Mouse (Mus musculus) heart, postnatal 0 days (tissue): ENCODE results near the gene Tnfrsf12a. TPM values are rescaled to one million over a fixed set of nuclear protein-coding genes. Genes with fewer than 3 reads are reported as not detected.

Experiments
- ATAC-seq: fragments of 200-750 bp; cut with Nextera tagmentation; 2 replicates; pipeline ENCODE4 v1.8.0; 2017; ENCODE audit warnings: low read depth, moderate number of reproducible peaks, moderate library complexity; ENCODE audit not compliant: insufficient read depth
- DNase-seq: peaks from one replicate; pipeline ENCODE4 v3.0.0-alpha.2; 2016; ENCODE audit warnings: low spot score
- H3K27ac ChIP-seq: fragments of 300-500 bp; sonication (generic); 2 replicates; pipeline ENCODE4 v1.5.1; 2014; ENCODE audit warnings: low read depth, mild to moderate bottlenecking
- H3K27me3 ChIP-seq: fragments of 300-500 bp; sonication (generic); 2 replicates; pipeline ENCODE4 v1.6.1; 2014; ENCODE audit warnings: low read length, mixed read lengths; ENCODE audit not compliant: control insufficient read depth, insufficient read depth
- H3K36me3 ChIP-seq: fragments of 300-500 bp; sonication (generic); replicated peaks from 2 replicates; pipeline ENCODE4 v1.6.1; 2014; ENCODE audit warnings: low read length, mixed read lengths; ENCODE audit not compliant: control insufficient read depth, insufficient read depth
- H3K4me1 ChIP-seq: fragments of 300-500 bp; sonication (generic); 2 replicates; pipeline ENCODE4 v1.6.1; 2014; ENCODE audit warnings: antibody characterized with exemption; ENCODE audit not compliant: control insufficient read depth, insufficient read depth
- H3K4me2 ChIP-seq: fragments of 300-500 bp; sonication (generic); 2 replicates; pipeline ENCODE4 v1.6.1; 2014; ENCODE audit warnings: low read depth, mild to moderate bottlenecking, low read length, moderate library complexity
- H3K4me3 ChIP-seq: fragments of 300-500 bp; sonication (generic); 2 replicates; pipeline ENCODE4 v1.5.1; 2014; ENCODE audit warnings: low read depth, low read length
- H3K9ac ChIP-seq: fragments of 300-500 bp; sonication (generic); replicated peaks from 2 replicates; pipeline ENCODE4 v1.6.1; 2014; ENCODE audit warnings: low read depth, low read length, mixed read lengths
- H3K9me3 ChIP-seq: fragments of 300-500 bp; sonication (generic); replicated peaks from 2 replicates; pipeline ENCODE4 v1.6.1; 2016; ENCODE audit warnings: low read length; ENCODE audit not compliant: control insufficient read depth
- CTCF ChIP-seq: IDR thresholded peaks from 2 replicates; pipeline ENCODE4 v1.5.1; 2016; ENCODE audit warnings: antibody characterized with exemption, control low read depth, low read depth
- EP300 ChIP-seq: IDR thresholded peaks from 2 replicates; pipeline ENCODE4 v1.6.1; 2016; ENCODE audit warnings: antibody characterized with exemption, low read depth
- WGBS: fragments of 180-500 bp; shearing (Covaris S2); extraction: QIAGEN DNeasy Blood & Tissue Kit; methylation state at CpG from one replicate; pipeline ENCODE4 v1.1.7; 2014; 5-methylcytosine and 5-hydroxymethylcytosine counted together
- polyA plus RNA-seq: library from polyadenylated mRNA; unstranded; fragments of >200 nt; fragmentation: Nextera tagmentation; extraction: Ambion mirVana; gene quantifications from 2 replicates; pipeline ENCODE4 v1.2.1, GENCODE M21; 2015
- total RNA-seq: library from RNA; depleted of rRNA; stranded (reverse); fragments of >200 nt; gene quantifications from 2 replicates; pipeline ENCODE4 v1.2.3, GENCODE M21; 2014; ENCODE audit warnings: low replicate concordance; rRNA removed

Gene Tnfrsf12a
- total and polyA plus RNA-seq, 2 experiments from 2014 or later = 160 to 275 TPM

- 71% methylated on average over 8 of the region's 8 CpGs for WGBS
- Histone ChIP-seq H3K9ac (no peak overlapping the region), H3K27me3 (0 out of 2 replicates have a peak, but pooled peaks cover 18% of the 10 kb centered on the region), H3K9me3 (no peaks in the 10 kb centered on the region), H3K36me3 (no peaks in the 10 kb centered on the region), H3K27ac (no peak overlapping the region), H3K4me2 (no peak overlapping the region), H3K4me3 (no peak overlapping the region), H3K4me1 (no peaks in the 10 kb centered on the region)
- TF ChIP-seq EP300 = no peak
- TF ChIP-seq CTCF = no peak
- ATAC-seq (no peak), DNase-seq (no peak)
Observed at GRCm38 (mm10) chr17:23631241-23631640, 46.0 kb downstream of the Tnfrsf12a start.

DNA sequence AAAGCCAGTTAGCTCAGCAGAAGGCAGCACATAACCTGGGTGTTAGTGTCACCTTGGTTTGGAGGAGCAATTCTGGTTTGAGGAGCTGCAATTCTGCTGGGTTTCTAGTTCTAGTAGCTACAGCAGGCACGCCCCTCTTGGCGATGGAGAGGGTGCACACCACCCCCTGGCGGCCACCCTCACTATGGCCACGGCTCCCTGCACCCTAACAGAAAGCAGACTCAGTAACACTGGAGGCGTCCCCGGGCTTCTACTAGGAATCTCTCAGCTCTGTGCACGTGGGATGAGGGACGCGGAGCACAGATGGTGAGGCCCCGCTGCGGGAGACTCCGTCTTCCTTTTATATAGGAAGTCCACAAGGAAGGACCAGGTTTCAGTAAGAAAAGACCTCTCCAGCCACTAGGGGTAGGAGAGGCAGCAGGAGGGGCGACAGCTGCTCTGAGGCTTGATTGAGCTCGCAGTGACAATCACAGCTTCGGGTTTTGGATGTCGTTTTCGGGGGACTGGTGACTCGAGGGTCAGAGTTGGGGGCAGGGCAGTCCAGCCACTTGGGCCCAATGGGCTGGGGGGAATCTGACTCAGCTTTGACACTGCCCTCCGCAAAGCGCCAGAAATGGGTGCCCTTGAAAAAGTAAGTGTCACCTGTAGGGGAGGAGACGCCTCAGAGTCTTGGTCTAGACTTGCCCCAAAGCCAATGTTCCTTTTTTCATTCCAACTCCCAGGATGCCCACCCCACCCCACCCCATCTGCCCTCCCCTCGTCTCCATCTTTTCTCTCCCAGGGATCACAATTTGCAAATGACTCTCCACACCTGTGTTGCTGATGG is 46.9 kb downstream of the Tnfrsf12a start:
- ATAC-seq = peak; percentile 86
- Histone ChIP-seq H3K27ac (no peak overlapping the region), H3K9me3 (no peaks in the 10 kb centered on the region), H3K27me3 (0 out of 2 replicates have a peak, but pooled peaks cover 12% of the 10 kb centered on the region), H3K4me2 (peak overlapping the region; percentile 56), H3K9ac (no peak overlapping the region), H3K4me1 (no peaks in the 10 kb centered on the region), H3K36me3 (no peaks in the 10 kb centered on the region), H3K4me3 (0 out of 2 replicates have a peak overlapping the region, but pooled peaks have one; percentile 19)
- WGBS = 15% methylated on average over 22 of the region's 22 CpGs
- DNase-seq = peak; percentile 61
- TF ChIP-seq CTCF = peak; percentile 82
- no peak for TF ChIP-seq EP300

DNA sequence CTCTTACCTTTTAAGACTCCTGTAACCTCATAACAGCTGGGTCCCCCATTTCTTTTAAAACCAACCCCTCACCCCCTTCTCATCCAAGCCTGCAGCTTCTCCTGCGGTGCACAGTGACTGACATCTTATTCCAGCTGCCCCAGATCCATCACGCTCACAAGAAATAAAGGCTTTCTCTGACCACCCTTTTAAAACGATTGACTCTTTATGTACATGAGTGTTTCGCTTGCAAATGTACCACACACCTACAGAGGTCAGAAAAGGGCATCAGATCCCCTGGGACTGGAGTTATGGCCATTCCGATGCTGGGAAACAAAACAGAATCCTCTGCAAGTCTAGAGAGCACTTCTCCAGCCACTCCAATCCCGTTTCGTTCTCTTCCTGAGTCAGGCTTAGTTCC is 49.5 kb downstream of the Tnfrsf12a start:
- H3K27me3 ChIP-seq = 0 out of 2 replicates have a peak, but pooled peaks cover 9% of the 10 kb centered on the region
- 33% methylated on average over 7 of the region's 7 CpGs for WGBS
- no peaks in the 10 kb centered on the region for H3K9me3 ChIP-seq
- TF ChIP-seq EP300 (no peak), CTCF (no peak)
- no peak overlapping the region for H3K4me2 ChIP-seq
- no peak overlapping the region for H3K9ac ChIP-seq
- no peak overlapping the region for H3K27ac ChIP-seq
- ATAC-seq = no peak
- H3K4me3 ChIP-seq = no peak overlapping the region
- DNase-seq = no peak
- H3K36me3 ChIP-seq = no peaks in the 10 kb centered on the region
- H3K4me1 ChIP-seq = no peaks in the 10 kb centered on the region

Other genes starting within 250 kb of the Tnfrsf12a start
- gene Vmn2r117, start 197.8 kb downstream of the Tnfrsf12a start, total RNA-seq = not detected in 2 replicates
- not detected in 2 replicates for gene Vmn2r117, start 197.8 kb downstream of the Tnfrsf12a start, polyA plus RNA-seq
- gene Zfp213, start 113.2 kb downstream of the Tnfrsf12a start, total RNA-seq = 12.6 and 21.4 TPM in 2 replicates
- 9.6 and 9.8 TPM in 2 replicates for gene Zfp213, start 113.2 kb downstream of the Tnfrsf12a start, polyA plus RNA-seq
- 17.9 and 18.5 TPM in 2 replicates for gene Zfp13, start 78.0 kb downstream of the Tnfrsf12a start, total RNA-seq
- 5.3 and 6.4 TPM in 2 replicates for gene Zfp13, start 78.0 kb downstream of the Tnfrsf12a start, polyA plus RNA-seq
- not detected in 2 replicates for gene Zscan10, start 76.6 kb downstream of the Tnfrsf12a start, total RNA-seq
- not detected in 2 replicates for gene Zscan10, start 76.6 kb downstream of the Tnfrsf12a start, polyA plus RNA-seq
- gene Mmp25, start 32.2 kb downstream of the Tnfrsf12a start, total RNA-seq = 0.19 and 0.88 TPM in 2 replicates
- 0.15 and 0.25 TPM in 2 replicates for gene Mmp25, start 32.2 kb downstream of the Tnfrsf12a start, polyA plus RNA-seq
- gene Bicdl2, start 17.0 kb downstream of the Tnfrsf12a start, total RNA-seq = not detected in 2 replicates
- 0.05 and 0.10 TPM in 2 replicates for gene Bicdl2, start 17.0 kb downstream of the Tnfrsf12a start, polyA plus RNA-seq
- gene Hcfc1r1, start 3.9 kb downstream of the Tnfrsf12a start, total RNA-seq = 214 and 322 TPM in 2 replicates
- gene Hcfc1r1, start 3.9 kb downstream of the Tnfrsf12a start, polyA plus RNA-seq = 328 and 348 TPM in 2 replicates
- gene Thoc6, start 3.6 kb downstream of the Tnfrsf12a start, total RNA-seq = 22.4 and 35.2 TPM in 2 replicates
- gene Thoc6, start 3.6 kb downstream of the Tnfrsf12a start, polyA plus RNA-seq = 22.1 and 23.2 TPM in 2 replicates
- not detected in 2 replicates for gene Cldn6, start 1.8 kb upstream of the Tnfrsf12a start, total RNA-seq
- gene Cldn6, start 1.8 kb upstream of the Tnfrsf12a start, polyA plus RNA-seq = not detected in 2 replicates
- not detected in 2 replicates for gene Cldn9, start 6.6 kb upstream of the Tnfrsf12a start, total RNA-seq
- gene Cldn9, start 6.6 kb upstream of the Tnfrsf12a start, polyA plus RNA-seq = not detected in 2 replicates
- gene 1520401A03Rik, start 45.3 kb upstream of the Tnfrsf12a start, total RNA-seq = not detected in 2 replicates
- not detected in 2 replicates for gene 1520401A03Rik, start 45.3 kb upstream of the Tnfrsf12a start, polyA plus RNA-seq
- 18.2 and 21.7 TPM in 2 replicates for gene Pkmyt1, start 48.9 kb upstream of the Tnfrsf12a start, total RNA-seq
- gene Pkmyt1, start 48.9 kb upstream of the Tnfrsf12a start, polyA plus RNA-seq = 8.6 and 9.0 TPM in 2 replicates
- 21.7 and 28.7 TPM in 2 replicates for gene Paqr4, start 63.4 kb upstream of the Tnfrsf12a start, total RNA-seq
- gene Paqr4, start 63.4 kb upstream of the Tnfrsf12a start, polyA plus RNA-seq = 13.6 and 15.8 TPM in 2 replicates
- gene Kremen2, start 68.4 kb upstream of the Tnfrsf12a start, total RNA-seq = 0.97 TPM in 1 of 2 replicates, not detected in the other
- not detected in 2 replicates for gene Kremen2, start 68.4 kb upstream of the Tnfrsf12a start, polyA plus RNA-seq
- gene Flywch1, start 94.1 kb upstream of the Tnfrsf12a start, total RNA-seq = 54.5 and 72.2 TPM in 2 replicates
- gene Flywch1, start 94.1 kb upstream of the Tnfrsf12a start, polyA plus RNA-seq = 32.4 and 34.8 TPM in 2 replicates
- gene Flywch2, start 108.6 kb upstream of the Tnfrsf12a start, total RNA-seq = 3.8 TPM in 1 of 2 replicates, not detected in the other
- gene Flywch2, start 108.6 kb upstream of the Tnfrsf12a start, polyA plus RNA-seq = 4.5 and 4.9 TPM in 2 replicates
- gene Srrm2, start 113.1 kb upstream of the Tnfrsf12a start, total RNA-seq = 72.8 and 85.9 TPM in 2 replicates
- 184 and 196 TPM in 2 replicates for gene Srrm2, start 113.1 kb upstream of the Tnfrsf12a start, polyA plus RNA-seq
- gene Elob, start 151.7 kb upstream of the Tnfrsf12a start, total RNA-seq = 767 and 972 TPM in 2 replicates
- gene Elob, start 151.7 kb upstream of the Tnfrsf12a start, polyA plus RNA-seq = 1,036 and 1,119 TPM in 2 replicates
- not detected in 2 replicates for gene Prss33, start 158.6 kb upstream of the Tnfrsf12a start, total RNA-seq
- not detected in 2 replicates for gene Prss33, start 158.6 kb upstream of the Tnfrsf12a start, polyA plus RNA-seq
- gene Prss32, start 166.4 kb upstream of the Tnfrsf12a start, total RNA-seq = not detected in 2 replicates
- gene Prss32, start 166.4 kb upstream of the Tnfrsf12a start, polyA plus RNA-seq = not detected in 2 replicates
- not detected in 2 replicates for gene Prss41, start 166.7 kb upstream of the Tnfrsf12a start, total RNA-seq
- gene Prss41, start 166.7 kb upstream of the Tnfrsf12a start, polyA plus RNA-seq = not detected in 2 replicates
- not detected in 2 replicates for gene Prss21, start 190.6 kb upstream of the Tnfrsf12a start, total RNA-seq
- gene Prss21, start 190.6 kb upstream of the Tnfrsf12a start, polyA plus RNA-seq = not detected in 2 replicates
- not detected in 2 replicates for gene Dcpp1, start 203.4 kb upstream of the Tnfrsf12a start, total RNA-seq
- gene Dcpp1, start 203.4 kb upstream of the Tnfrsf12a start, polyA plus RNA-seq = not detected in 2 replicates
- gene Dcpp2, start 203.4 kb upstream of the Tnfrsf12a start, total RNA-seq = not detected in 2 replicates
- gene Dcpp2, start 203.4 kb upstream of the Tnfrsf12a start, polyA plus RNA-seq = not detected in 2 replicates
- not detected in 2 replicates for gene Dcpp3, start 240.0 kb upstream of the Tnfrsf12a start, total RNA-seq
- gene Dcpp3, start 240.0 kb upstream of the Tnfrsf12a start, polyA plus RNA-seq = not detected in 2 replicates